Mouse (Mus musculus): ENCODE data around the gene Afap1l2.

DNA sequence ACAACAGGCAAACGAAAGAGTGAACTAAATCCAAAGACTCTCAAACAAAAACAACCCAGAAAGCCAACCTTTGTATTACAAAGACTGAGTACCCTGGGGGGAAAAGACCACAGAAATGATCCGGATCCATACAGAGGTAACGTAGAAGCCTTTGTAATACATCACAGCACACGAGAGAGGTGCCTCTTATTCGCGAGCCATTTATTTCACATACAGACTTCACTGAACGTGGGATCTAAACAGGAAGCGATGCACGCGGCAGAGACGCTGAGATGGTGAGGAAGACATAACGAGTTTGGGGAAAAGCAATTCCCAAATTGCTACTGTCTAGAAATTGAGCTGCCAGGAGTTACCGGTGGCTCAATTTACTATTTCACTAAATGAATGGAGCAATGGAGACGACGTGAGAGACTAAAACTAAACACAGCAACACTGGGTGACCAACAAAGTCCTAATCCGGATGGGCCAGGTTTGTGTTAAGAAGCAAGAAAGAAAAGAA is 41.6 kb upstream of the Afap1l2 start:
- TF ChIP-seq POLR2A (IDR thresholded peaks at IDR 0.05; ENCODE audit: insufficient read depth, low read length): no peak
- no peak for TF ChIP-seq EP300 (IDR thresholded peaks at IDR 0.05; ENCODE audit: insufficient read depth, low read depth, low read length)

Measured in ES-Bruce4 (cell line).